Mouse (Mus musculus) common myeloid progenitor, adult 5-6 weeks (primary cell): ENCODE results near the gene Olfm4. TPM values are rescaled to one million over a fixed set of nuclear protein-coding genes. Genes with fewer than 3 reads are reported as not detected.

Experiments used
- ATAC-seq: replicated peaks from 2 replicates; pipeline ENCODE4 v1.8.0; 2016; ENCODE audit warnings: low read depth, mild to moderate bottlenecking, moderate TSS enrichment, inconsistent platforms; ENCODE audit not compliant: poor library complexity, severe bottlenecking
- total RNA-seq: library from RNA; stranded (forward); fragments of 200-1000, 187-1606 nt; gene quantifications from 2 replicates; pipeline ENCODE4 v1.2.3, GENCODE M21; 2017

Olfm4 gene
- total RNA-seq, 1 experiment from 2014 or later = 2.1 TPM

GRCm38 (mm10) chr14:80016112-80016511, 32.2 kb downstream of the Olfm4 start:
- no peak for ATAC-seq

- ATAC-seq = no peak
Measured at GRCm38 (mm10) chr14:80026078-80026477, 42.2 kb downstream of the Olfm4 start.

- no peak for ATAC-seq
Measured at GRCm38 (mm10) chr14:80029297-80030001, 45.6 kb downstream of the Olfm4 start.

GRCm38 (mm10) chr14:80039645-80040272, 55.9 kb downstream of the Olfm4 start:
- ATAC-seq = no peak

- no peak for ATAC-seq
Measured at GRCm38 (mm10) chr14:80046104-80046734, 62.3 kb downstream of the Olfm4 start.

- ATAC-seq = no peak
Measured at GRCm38 (mm10) chr14:80047368-80048101, 63.7 kb downstream of the Olfm4 start.

- no peak for ATAC-seq
Measured at GRCm38 (mm10) chr14:80055725-80056124, 71.8 kb downstream of the Olfm4 start.

GRCm38 (mm10) chr14:80061686-80062085, 77.8 kb downstream of the Olfm4 start:
- no peak for ATAC-seq

- ATAC-seq = no peak
Measured at GRCm38 (mm10) chr14:80062896-80063295, 79.0 kb downstream of the Olfm4 start.

- ATAC-seq = no peak
Measured at GRCm38 (mm10) chr14:80070580-80070979, 86.7 kb downstream of the Olfm4 start.

Other genes with a start within 250 kb of the Olfm4 start
- gene Pcdh8, start 212.8 kb upstream of the Olfm4 start, total RNA-seq = not detected in 2 replicates